Mouse (Mus musculus): ENCODE measurements around the gene Clec4f.
A peak's percentile ranks its signal among the peaks of the same experiment; 100 is the strongest.
"Not testable (repeated sequence)": the region's sequence is repeated elsewhere in the genome, so short reads cannot be mapped to it uniquely, and the experiment has no call there.

Clec4f gene

DNA sequence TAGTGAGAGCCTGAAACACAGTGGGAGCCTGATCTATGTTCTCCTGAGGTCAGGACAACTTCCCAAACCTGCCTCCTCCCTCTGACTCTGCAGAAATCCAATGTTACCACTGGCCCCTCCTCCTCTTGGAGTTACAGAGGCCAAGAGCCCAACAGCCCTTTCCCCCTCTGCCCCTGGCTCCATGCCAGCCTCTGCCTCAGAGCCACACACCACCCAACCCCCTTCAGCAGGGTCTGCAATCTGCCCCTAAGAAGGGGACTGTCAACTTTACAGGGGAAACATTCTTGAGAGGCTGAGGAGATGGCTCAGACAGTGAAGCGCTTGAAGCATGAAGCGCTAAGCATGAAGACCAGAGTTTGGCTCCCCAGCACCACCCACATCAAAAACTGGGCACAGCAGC lies at the start of gene Clec4f:
Clec4f (minus strand) TSS at position 101 of the 400 bp plus-strand sequence.
- no peak for DNase-seq (ENCODE audit: low read depth, low spot score)

DNA sequence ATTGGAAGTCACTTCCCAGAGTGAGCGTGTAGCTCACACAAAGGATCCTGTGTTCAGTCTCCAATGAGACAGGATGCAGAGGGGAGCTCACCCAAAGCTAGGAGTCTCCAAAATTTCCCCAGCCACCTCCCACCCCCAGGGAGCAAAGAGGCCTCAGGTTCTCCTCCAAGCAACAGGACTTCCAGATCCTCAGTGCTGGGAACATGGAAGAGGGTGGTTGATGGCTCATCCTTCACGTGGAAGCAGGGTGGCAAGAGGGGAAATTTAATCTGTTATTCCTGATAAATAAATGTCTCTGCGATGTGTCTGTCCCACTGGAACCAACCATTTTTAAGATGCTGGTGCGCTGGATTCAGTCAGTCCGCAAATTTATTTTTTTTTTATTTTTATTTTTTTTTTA lies 48.7 kb upstream of the Clec4f start:
- DNase-seq (ENCODE audit: low read depth, low spot score) = no peak

- no peak for DNase-seq (ENCODE audit: low read depth, low spot score)
These were observed 48.3 kb upstream of the Clec4f start for GRCm38 (mm10) chr6:83704294-83704693.

DNA sequence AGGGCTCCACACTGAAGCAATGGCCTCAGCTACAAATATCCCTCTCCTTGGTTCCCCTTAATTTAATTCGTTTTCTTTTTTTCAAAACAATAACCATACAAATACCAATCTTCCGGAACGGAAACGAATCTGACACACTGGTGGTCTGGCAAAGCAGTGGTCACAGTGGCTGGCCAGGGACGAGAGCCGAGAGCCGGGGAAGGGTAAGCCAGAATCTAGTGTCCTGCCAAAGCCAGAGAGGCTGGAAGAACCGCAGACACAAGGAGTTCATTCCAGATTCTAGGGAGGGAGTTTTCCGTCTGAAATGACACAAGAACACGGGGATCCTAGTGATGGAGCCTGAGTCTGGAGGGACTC lies 47.7 kb upstream of the Clec4f start:
- DNase-seq (ENCODE audit: low read depth, low spot score) = no peak

DNA sequence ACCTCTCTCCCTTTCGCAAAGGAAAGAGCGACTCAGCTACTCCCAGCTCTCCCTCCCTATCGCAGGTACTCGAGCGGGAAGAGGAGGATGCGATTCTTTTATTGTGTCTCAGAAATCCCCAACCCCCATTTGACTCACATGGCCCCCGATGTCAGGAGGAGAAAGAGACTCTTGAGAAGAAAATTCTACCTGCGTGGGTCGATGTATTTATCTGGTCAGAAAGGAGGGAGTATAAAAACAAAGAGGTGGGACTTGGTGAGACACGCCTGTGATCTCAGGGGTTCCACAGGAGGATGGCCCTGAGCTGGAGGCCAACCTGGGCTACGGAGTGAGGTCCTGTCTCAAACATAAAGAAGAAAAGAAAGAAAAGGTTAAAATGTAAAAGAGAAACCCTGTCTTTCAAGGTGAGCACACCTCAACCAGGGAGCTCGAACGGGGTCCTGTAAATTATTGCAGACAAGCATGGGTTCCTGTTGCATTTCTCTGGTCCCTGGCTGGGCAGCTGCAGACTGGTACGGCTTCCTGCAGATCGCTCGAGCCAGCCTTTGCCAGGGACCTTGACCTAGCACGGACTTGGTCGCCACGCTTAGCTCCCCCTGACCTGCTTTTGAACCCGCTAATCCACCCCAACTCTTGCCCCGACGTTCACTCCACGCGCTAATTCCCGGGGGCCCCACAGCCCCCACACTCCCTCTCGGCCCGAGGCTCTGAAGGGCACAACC lies 47.2 kb upstream of the Clec4f start:
- DNase-seq (ENCODE audit: low read depth, low spot score) = no peak

DNA sequence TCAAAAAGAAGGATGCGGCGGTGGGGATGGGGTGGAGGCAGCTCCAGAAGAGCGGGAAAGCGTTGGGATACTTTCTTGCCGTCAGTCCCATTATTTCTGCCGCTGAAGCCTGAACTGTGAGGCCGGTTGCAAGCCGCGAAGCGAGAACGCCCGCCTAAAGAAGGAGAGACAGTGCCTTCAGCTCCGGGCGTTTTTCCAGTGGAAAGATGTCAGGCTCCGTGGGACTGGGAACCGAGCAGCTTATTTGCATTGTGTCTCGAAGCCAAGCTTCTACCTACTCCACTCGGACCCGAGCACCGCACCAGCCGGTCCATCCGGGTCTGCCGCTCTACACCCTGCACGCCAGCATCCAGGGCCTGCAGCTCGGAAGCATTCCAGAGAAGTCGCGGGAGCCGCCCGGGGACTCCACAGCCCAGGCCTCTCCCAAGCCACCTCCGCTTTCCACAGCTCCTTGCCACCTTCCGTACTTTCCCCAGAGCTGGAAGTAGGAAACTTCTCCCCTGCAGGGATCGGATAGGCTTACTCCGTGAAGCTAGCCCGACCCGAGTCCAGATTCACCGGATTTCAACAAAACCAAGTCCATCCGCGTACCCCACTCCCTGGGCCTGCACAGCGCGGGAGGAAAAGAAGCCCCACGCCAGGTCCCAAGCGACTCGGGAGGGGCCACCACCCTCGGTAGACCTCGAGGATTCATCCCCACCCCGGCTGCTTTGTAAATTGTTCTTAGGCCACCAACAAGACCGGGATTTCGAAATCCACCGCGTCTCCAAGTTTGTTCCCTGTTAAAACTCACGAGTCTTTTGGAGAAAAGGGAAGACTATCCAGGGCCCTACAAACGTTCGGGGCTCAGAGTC lies 46.4 kb upstream of the Clec4f start:
- DNase-seq (ENCODE audit: low read depth, low spot score) = no peak

GRCm38 (mm10) chr6:83701001-83701400 lies 45.0 kb upstream of the Clec4f start:
- no peak for DNase-seq (ENCODE audit: low read depth, low spot score)

DNA sequence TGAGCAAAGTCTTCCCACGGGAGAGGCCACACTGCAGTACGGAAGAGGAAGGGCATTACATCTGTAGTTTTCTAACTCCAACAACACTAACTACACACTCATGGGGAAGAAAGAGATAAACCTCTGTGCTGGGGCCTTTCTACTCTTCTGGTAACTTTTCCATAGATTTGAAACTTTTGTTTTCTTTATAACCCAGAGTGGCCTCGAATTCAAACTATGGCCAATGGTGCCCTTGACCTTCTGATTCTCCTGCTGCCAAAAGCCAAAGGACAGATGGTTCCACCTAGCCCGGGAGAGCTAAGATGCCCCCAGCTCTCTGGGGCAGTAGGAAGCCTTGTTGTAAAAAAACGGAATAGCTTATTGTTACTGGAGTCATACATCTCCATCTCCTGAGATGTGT lies 44.0 kb upstream of the Clec4f start:
- DNase-seq (ENCODE audit: low read depth, low spot score) = no peak

DNA sequence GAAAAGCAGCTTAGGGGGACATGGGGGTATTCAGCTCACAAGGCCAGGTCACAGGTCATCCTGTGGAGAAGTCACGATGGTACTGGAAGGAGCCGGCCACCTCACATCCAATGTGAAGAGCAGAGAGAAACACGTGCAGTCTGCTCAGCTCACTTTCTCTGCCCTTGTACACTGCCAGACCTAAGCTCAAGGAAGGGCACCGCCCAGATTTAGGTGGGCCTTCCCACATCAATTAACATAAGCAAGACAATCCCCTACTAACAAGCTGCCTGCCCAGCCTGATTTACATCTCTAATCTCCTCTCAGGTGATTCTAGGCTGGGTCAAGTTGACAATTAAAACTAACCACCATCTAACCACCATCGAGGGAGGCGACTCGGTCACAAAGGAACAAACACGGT lies 41.9 kb upstream of the Clec4f start:
- no peak for DNase-seq (ENCODE audit: low read depth, low spot score)

- no peak for DNase-seq (ENCODE audit: low read depth, low spot score)
These were observed 40.7 kb upstream of the Clec4f start for GRCm38 (mm10) chr6:83696684-83697083.

GRCm38 (mm10) chr6:83695731-83696130 lies 39.7 kb upstream of the Clec4f start:
- DNase-seq (ENCODE audit: low read depth, low spot score) = no peak

DNA sequence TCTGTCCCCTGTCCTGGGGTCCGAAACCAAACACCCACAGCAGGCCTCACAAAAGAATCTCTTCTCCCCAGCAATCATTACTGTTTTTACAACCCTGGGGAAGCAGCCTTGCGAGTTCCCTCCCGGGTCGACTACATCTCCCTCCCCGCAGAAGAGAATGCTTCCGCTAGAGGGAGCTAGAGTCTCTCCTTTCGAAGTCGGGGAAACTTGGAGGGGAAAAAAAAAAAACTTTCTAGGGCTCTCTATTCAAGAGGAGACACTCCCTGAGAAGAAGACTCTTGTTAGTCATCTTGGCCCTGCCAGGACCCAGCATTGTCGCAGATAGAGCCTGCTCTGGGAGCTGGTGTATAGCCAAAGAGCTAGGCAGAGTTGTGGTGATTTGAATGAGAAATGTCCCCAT lies 37.8 kb upstream of the Clec4f start:
- peak; percentile 88 for DNase-seq (ENCODE audit: low read depth, low spot score)

DNA sequence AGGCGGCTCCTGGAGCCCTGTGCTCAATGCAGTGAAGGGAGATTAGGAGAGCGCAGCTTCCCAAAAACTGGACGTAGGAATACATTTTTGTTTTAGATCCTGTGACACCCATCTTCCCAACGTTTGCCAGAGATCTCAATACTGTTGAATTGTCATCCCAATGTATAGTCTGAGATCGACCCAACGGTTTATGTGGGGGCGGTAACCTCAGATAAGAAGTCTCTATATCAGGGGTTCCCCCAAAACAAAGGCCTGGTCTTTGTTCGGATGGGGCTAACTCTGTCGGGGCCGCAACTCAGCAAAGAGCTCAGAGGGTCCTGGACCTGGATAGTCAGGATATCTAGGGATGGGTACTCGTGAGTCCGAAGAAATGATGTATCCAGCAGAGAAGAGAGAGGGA lies 37.0 kb upstream of the Clec4f start:
- DNase-seq (ENCODE audit: low read depth, low spot score) = no peak

GRCm38 (mm10) chr6:83690936-83691335 lies 34.9 kb upstream of the Clec4f start:
- DNase-seq (ENCODE audit: low read depth, low spot score) = no peak

- DNase-seq (ENCODE audit: low read depth, low spot score) = peak; percentile 73
These were observed 34.3 kb upstream of the Clec4f start for GRCm38 (mm10) chr6:83690277-83690676.

GRCm38 (mm10) chr6:83689374-83689773 lies 33.4 kb upstream of the Clec4f start:
- no peak for DNase-seq (ENCODE audit: low read depth, low spot score)

DNA sequence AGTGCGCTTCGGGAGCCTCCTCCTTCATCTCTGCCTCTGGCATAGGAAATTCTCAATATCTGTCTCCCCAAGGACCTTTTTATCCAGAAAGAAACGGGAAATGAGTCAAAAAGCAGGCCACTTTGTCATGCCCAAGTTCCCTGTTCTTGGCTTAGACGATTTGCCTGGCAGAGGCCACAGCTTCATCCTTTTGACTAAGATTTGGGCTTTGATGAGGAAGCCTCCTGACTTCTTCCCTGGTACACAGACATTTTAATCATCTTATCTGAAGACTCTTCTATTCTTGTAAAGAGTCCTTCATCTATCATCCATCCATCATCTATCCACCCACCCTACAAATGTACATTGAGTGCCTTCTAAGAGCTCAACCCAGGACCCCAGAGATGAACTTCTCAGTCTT lies 21.8 kb upstream of the Clec4f start, which contains the start of gene Cd207:
Cd207 (minus strand) TSS at position 101 of the 400 bp plus-strand sequence.
- DNase-seq (ENCODE audit: low read depth, low spot score) = no peak

DNA sequence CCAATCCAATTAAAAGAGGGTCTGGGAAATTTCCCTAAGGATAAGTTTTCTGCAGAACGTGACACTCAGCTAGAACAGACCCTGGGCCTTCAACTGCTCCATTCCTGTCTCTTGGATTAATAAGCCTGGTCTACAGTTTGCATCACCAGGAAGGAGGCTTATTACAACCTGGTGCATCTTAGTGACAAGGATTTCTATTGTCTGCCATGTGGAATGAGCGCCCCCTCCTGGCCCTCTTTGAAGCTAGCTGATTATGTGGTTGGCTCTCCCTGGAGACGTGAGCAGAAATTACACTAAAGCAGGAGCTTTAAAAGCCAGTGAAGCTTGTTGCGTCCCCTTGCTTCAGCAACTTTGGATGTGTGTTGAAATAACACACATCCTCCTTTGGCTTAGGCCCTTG lies 17.4 kb upstream of the Clec4f start:
- peak; percentile 78 for DNase-seq (ENCODE audit: low read depth, low spot score)

DNA sequence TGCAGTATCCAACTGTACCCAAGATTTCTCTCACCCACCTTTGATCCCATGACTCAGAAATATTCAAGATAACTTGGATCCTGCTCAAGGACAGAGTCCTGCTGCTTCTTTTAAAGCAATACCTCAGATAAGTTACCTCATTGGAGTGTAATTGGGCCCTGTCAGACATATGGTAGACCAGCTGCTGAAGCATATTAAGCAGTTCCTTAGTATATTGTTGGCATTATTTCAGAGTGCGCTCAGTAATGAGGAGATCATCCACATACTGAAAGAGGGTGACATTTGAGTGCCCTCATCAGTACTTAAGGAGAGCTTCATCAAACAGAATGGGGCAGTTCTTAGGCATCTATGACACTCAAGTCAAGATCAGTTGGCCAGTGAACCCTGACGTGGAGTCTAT lies 9.0 kb upstream of the Clec4f start:
- no peak for DNase-seq (ENCODE audit: low read depth, low spot score)

- no peak for DNase-seq (ENCODE audit: low read depth, low spot score)
These were observed 4.8 kb upstream of the Clec4f start for GRCm38 (mm10) chr6:83660821-83661220.

DNA sequence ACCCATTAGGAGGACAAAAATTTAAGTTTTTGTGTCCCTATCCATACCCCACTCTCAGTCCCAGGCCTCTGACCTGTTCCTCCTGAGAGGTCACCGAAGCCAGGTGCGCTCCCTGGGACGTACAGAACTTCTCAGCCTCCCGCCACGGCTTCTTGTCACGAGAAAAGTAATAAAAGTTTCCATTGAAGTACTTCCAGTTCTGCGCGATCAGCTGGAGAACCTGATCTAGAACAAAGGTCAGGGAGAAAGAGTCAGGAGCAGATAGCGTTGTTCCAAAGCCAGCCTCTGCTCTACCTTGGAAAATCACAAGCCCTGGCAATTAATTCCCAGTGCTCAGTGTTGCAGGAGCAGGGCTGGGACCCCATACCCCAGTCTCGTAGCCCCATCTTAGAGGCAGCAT lies 9.3 kb downstream of the Clec4f start:
- DNase-seq (ENCODE audit: low read depth, low spot score) = no peak

DNA sequence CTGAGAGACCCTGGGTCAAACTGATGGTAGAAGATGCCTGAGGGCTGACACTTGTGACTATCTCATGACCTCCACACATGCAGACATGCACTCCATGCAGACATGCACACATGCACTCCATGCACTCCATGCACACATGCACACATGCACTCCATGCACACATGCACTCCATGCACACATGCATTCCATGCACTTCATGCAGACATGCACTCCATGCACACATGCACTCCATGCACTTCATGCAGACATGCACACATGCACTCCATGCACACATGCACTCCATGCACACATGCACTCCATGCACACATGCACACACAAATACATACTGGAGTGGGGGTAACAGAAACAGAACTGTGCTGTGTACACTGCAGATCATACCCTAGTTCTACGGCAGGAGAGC lies 20.7 kb downstream of the Clec4f start:
- no peak for DNase-seq (ENCODE audit: low read depth, low spot score)

DNA sequence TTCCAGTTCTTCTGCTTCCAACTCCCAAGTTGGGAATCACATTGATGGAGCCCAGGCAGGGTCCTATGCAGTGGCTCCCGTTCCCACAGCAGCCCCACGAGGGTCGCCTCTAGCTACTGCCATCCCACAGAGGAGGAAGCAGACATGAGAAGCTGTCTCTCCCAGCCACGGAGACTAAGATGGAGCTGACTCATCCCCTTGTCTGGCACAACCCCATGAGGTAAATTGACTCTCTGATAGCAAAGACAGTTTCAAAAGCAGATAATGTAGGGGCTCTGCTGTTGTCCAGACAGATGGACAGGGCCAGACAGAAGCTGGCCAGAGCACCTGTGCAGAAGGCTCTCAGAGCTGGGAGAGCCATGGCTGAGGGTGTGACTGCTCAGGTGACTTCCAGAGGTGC lies 21.4 kb downstream of the Clec4f start:
- not testable (repeated sequence) for DNase-seq (ENCODE audit: low read depth, low spot score)
